Mouse (Mus musculus) urinary bladder, postnatal 36 days (tissue): ENCODE results near the gene Caskin1.
"Not testable (repeated sequence)": the region's sequence is repeated elsewhere in the genome, so short reads cannot be mapped to it uniquely, and the experiment has no call there.

Experiments
- DNase-seq, 2 experiments: peaks; one replicate each; pipeline ENCODE4 v3.0.0; 2022; ENCODE audit warnings: low spot score in 2 of 2, mixed read lengths in 1 of 2

Gene Caskin1

GRCm38 (mm10) chr17:24488186-24488661, at the start of gene Caskin1:
Gene Caskin1, plus strand, starts transcription at chr17:24488601.
- DNase-seq = no peak

GRCm38 (mm10) chr17:24440377-24440776, 48.0 kb upstream of the Caskin1 start:
- no peak for DNase-seq

- DNase-seq = no peak
These were observed 47.3 kb upstream of the Caskin1 start for GRCm38 (mm10) chr17:24441148-24441547.

- peak; percentile 58 to 70 for DNase-seq
These were observed 46.3 kb upstream of the Caskin1 start for GRCm38 (mm10) chr17:24442107-24442506.

- DNase-seq = peak; percentile 51 to 68
These were observed 45.7 kb upstream of the Caskin1 start, which contains the start of gene Dnase1l2 for GRCm38 (mm10) chr17:24442632-24443155. Gene Dnase1l2, minus strand, starts transcription at chr17:24443105.

GRCm38 (mm10) chr17:24443409-24443808, 45.0 kb upstream of the Caskin1 start:
- DNase-seq = peak; percentile 66 to 72

GRCm38 (mm10) chr17:24446590-24446989, 41.8 kb upstream of the Caskin1 start:
- DNase-seq = no peak

- DNase-seq = no peak
These were observed 38.9 kb upstream of the Caskin1 start for GRCm38 (mm10) chr17:24449507-24449906.

- DNase-seq = no peak
These were observed 37.2 kb upstream of the Caskin1 start for GRCm38 (mm10) chr17:24451220-24451619.

GRCm38 (mm10) chr17:24453372-24453771, 35.0 kb upstream of the Caskin1 start:
- no peak for DNase-seq

- DNase-seq = no peak
These were observed 34.1 kb upstream of the Caskin1 start for GRCm38 (mm10) chr17:24454218-24454755.

GRCm38 (mm10) chr17:24454756-24455522, 33.5 kb upstream of the Caskin1 start:
- DNase-seq = peak; percentile 100

- not testable (repeated sequence) for DNase-seq
These were observed 32.7 kb upstream of the Caskin1 start for GRCm38 (mm10) chr17:24455523-24456206.

GRCm38 (mm10) chr17:24461580-24461979, 26.8 kb upstream of the Caskin1 start:
- no peak for DNase-seq

GRCm38 (mm10) chr17:24462932-24463331, 25.5 kb upstream of the Caskin1 start:
- no peak for DNase-seq

- no peak for DNase-seq
These were observed 24.8 kb upstream of the Caskin1 start for GRCm38 (mm10) chr17:24463374-24464133.

GRCm38 (mm10) chr17:24468636-24469246, 19.7 kb upstream of the Caskin1 start:
- DNase-seq = no peak

GRCm38 (mm10) chr17:24469336-24469909, 19.0 kb upstream of the Caskin1 start:
- DNase-seq = no peak

GRCm38 (mm10) chr17:24469910-24470602, 18.3 kb upstream of the Caskin1 start, which contains the start of the genes E4f1 and Pgp:
Gene E4f1, minus strand, starts transcription at chr17:24470313.
Gene Pgp, plus strand, starts transcription at chr17:24470392.
- DNase-seq = peak; percentile 97 to 98
